21 mouse cellular contexts compared by ENCODE assay signal in the genomic region with DNA sequence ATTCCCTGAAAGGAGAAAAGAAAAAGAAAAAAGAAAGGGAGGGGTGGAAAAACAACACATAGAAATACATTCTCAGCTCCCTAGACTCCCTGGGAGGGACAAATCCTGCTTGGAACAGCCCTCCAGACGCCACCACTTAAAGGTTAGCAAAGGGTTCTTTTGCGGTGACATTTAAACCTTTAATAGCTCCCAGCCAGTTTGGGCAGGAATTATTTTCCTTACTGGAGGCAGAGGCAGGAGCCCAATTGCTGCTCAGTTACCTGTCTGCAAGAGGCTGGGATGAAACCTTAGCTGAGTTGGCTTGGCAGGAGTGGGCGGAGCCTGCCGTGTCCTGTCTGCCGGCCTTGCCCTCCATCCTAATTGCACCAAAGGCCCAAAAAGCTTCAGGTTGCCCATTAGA.
DNase-seq lines count a peak whose midpoint lies in the region; ATAC-seq and TF ChIP-seq lines count a peak whose summit lies in the region.
"Had no signal": no experiment of that assay in that cellular context is flagged by ENCODE, and none has a peak within 500 bp of the region (broad histone marks: within the 10 kb centered on the region; RNA-seq: fewer than 3 reads in every experiment).

No protein-coding gene starts in this region.

- TF ChIP-seq CTCF in kidney, adult 2 months (conservative IDR thresholded peaks at IDR 0.05; ENCODE audit: insufficient read depth, insufficient read length, low read depth, low read length), result no peak

- H3K27me3 ChIP-seq in kidney, adult 2 months (replicated peaks; ENCODE audit: control insufficient read depth, insufficient read depth, low read length), result no peaks in the 10 kb centered on the region
- H3K27me3 ChIP-seq in embryonic facial prominence, embryonic 13.5 days, result no peaks in the 10 kb centered on the region
- H3K27me3 ChIP-seq: heart, embryonic 15.5 days; midbrain, embryonic 15.5 days; neural tube, embryonic 15.5 days had no signal

- no peak for TF ChIP-seq POLR2A in kidney, adult 2 months (IDR thresholded peaks at IDR 0.05; ENCODE audit: low read depth, low read length)

- WGBS in kidney, adult 2 months, result 27% methylated on average over 5 of the region's 5 CpGs
- WGBS in embryonic facial prominence, embryonic 13.5 days, result 20% methylated on average over 5 of the region's 5 CpGs

- no peak overlapping the region for H3K9ac ChIP-seq in embryonic facial prominence, embryonic 13.5 days
- H3K9ac ChIP-seq: heart, embryonic 15.5 days; midbrain, embryonic 15.5 days; neural tube, embryonic 15.5 days had no signal

- H3K36me3 ChIP-seq in kidney, adult 2 months (ENCODE audit: control insufficient read depth, insufficient read depth, low read length), result no peaks in the 10 kb centered on the region
- H3K36me3 ChIP-seq in embryonic facial prominence, embryonic 13.5 days, result no peaks in the 10 kb centered on the region
- H3K36me3 ChIP-seq: G1E; heart, embryonic 15.5 days; midbrain, embryonic 15.5 days; neural tube, embryonic 15.5 days had no signal

- 0 out of 2 replicates have a peak overlapping the region, but pooled peaks have one; percentile 11 for H3K4me2 ChIP-seq in embryonic facial prominence, embryonic 13.5 days
- H3K4me2 ChIP-seq: heart, embryonic 15.5 days; midbrain, embryonic 15.5 days; neural tube, embryonic 15.5 days had no signal

- peak; percentile 62; the same call in 1 of the 2 replicates for ATAC-seq in embryonic facial prominence, embryonic 13.5 days (ENCODE audit: insufficient number of reproducible peaks, insufficient read depth, low FRiP score, low TSS enrichment, low read depth)
- ATAC-seq: forebrain, embryonic 16.5 days; midbrain, embryonic 15.5 days had no signal

- H3K4me3 ChIP-seq in kidney, adult 2 months (ENCODE audit: insufficient read depth, low read depth, low read length), result no peak overlapping the region
- H3K4me3 ChIP-seq in embryonic facial prominence, embryonic 13.5 days, result no peak overlapping the region
- H3K4me3 ChIP-seq: heart, adult 2 months; heart, embryonic 15.5 days; midbrain, embryonic 15.5 days; myocyte; neural tube, embryonic 15.5 days had no signal

- peak; percentile 0 for DNase-seq in kidney, adult 2 months
- no peak for DNase-seq in kidney, adult 9 months
- peak; percentile 21 for DNase-seq in embryo, embryonic 10 days (ENCODE audit: low spot score)
- DNase-seq in kidney, postnatal 14 days, result peak; percentile 7
- DNase-seq in left cerebral cortex, adult 9 months (ENCODE audit: low spot score in 2 of 2), result no peak
- no peak for DNase-seq in neural tube, embryonic 10.5 days (ENCODE audit: extremely low spot score, low spot score)
- DNase-seq in ovary, postnatal 10 days (ENCODE audit: low spot score), result no peak
- DNase-seq: adrenal gland, adult 2 months; cerebellum, adult 2 months; gastrocnemius, postnatal 25 days; heart, adult 2 months; liver; right cerebral cortex, postnatal 25 days; thymus, adult 2 months had no signal

- H3K9me3 ChIP-seq in embryonic facial prominence, embryonic 13.5 days, result no peaks in the 10 kb centered on the region
- H3K9me3 ChIP-seq: G1E; heart, embryonic 15.5 days; midbrain, embryonic 15.5 days; neural tube, embryonic 15.5 days had no signal

- no peaks in the 10 kb centered on the region for H3K4me1 ChIP-seq in kidney, adult 2 months (ENCODE audit: control insufficient read depth, insufficient read depth, low read length)
- H3K4me1 ChIP-seq in embryonic facial prominence, embryonic 13.5 days, result peaks cover 8% of the 10 kb centered on the region; the same call in 1 of the 2 replicates
- H3K4me1 ChIP-seq: heart, embryonic 15.5 days; midbrain, embryonic 15.5 days; neural tube, embryonic 15.5 days had no signal

- no peak overlapping the region for H3K27ac ChIP-seq in kidney, adult 2 months (ENCODE audit: insufficient read depth, low read depth, low read length)
- 0 out of 2 replicates have a peak overlapping the region, but pooled peaks have one; percentile 28 for H3K27ac ChIP-seq in embryonic facial prominence, embryonic 13.5 days
- H3K27ac ChIP-seq: heart, adult 2 months; heart, embryonic 15.5 days; midbrain, embryonic 15.5 days; neural tube, embryonic 15.5 days had no signal

Comparison
In these comparisons a context has a peak if more than half of its experiments do, and no peak if none do; other contexts are left out.
1. DNase-seq: peak in kidney, adult 2 months (single experiment), embryo, embryonic 10 days (single experiment) and kidney, postnatal 14 days (single experiment); none in kidney, adult 9 months (single experiment), left cerebral cortex, adult 9 months (0 of 2), neural tube, embryonic 10.5 days (single experiment) and ovary, postnatal 10 days (single experiment).